Mouse (Mus musculus): ENCODE results near the gene Pla2g2c. TPM values are rescaled to one million over a fixed set of nuclear protein-coding genes. Genes with fewer than 3 reads are reported as not detected.

Pla2g2c gene
- polyA plus RNA-seq, 1 experiment from 2014 or later = 0.51 TPM

DNA sequence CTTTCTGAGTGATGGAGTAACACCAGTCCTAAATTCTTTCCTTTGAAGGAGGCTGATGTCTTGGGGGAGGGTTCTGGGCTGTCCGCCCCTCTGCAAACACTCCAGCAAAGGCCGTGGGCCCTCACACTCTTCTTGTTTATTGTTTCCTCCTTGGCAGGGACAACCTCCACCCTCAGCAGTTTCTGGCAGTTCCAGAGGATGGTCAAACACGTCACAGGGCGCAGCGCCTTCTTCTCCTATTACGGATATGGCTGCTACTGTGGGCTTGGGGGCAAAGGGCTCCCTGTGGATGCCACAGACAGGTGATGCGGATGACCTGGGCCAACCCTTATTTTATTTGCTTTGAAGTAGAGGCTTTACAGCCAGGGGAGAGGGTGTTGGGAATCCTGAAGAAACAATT lies 9.5 kb downstream of the Pla2g2c start:
- Histone ChIP-seq H3K27ac (replicated peaks) (no peak overlapping the region), H3K4me3 (no peak overlapping the region), H3K9me3 (no peaks in the 10 kb centered on the region), H3K9ac (no peak overlapping the region), H3K4me1 (replicated peaks) (peaks cover 15% of the 10 kb centered on the region), H3K27me3 (no peaks in the 10 kb centered on the region), H3K4me2 (no peak overlapping the region), H3K36me3 (no peaks in the 10 kb centered on the region)
- no peak for ATAC-seq (ENCODE audit: low FRiP score, low read depth)
- WGBS = 83% methylated on average over 7 of the region's 7 CpGs

DNA sequence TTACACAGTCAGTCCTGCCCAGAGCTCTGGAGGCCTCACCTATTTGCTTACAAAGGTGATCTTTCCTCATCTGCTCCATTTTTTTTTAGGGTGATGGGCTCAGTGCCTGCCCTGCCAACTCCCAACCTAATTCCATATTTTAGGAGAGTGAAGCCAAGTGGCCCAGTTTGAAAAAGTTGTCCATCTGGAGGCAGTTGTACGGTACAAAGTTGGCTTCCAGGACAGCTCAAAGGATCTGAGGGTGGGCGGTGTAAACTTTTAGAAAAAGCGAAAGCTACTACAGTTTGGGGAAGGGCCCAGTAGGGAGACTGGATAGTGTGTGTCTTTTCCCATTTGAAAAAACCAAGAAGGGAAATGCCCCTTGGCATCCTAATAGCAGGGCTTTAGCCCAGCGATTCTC lies 10.3 kb downstream of the Pla2g2c start:
- H3K27ac ChIP-seq (replicated peaks) = no peak overlapping the region
- H3K4me1 ChIP-seq (replicated peaks) = peaks cover 18% of the 10 kb centered on the region
- no peak overlapping the region for H3K4me2 ChIP-seq
- 94% methylated on average over 4 of the region's 4 CpGs for WGBS
- no peaks in the 10 kb centered on the region for H3K9me3 ChIP-seq
- no peak for ATAC-seq (ENCODE audit: low FRiP score, low read depth)
- H3K4me3 ChIP-seq = no peak overlapping the region
- H3K27me3 ChIP-seq = no peaks in the 10 kb centered on the region
- no peaks in the 10 kb centered on the region for H3K36me3 ChIP-seq
- no peak overlapping the region for H3K9ac ChIP-seq

DNA sequence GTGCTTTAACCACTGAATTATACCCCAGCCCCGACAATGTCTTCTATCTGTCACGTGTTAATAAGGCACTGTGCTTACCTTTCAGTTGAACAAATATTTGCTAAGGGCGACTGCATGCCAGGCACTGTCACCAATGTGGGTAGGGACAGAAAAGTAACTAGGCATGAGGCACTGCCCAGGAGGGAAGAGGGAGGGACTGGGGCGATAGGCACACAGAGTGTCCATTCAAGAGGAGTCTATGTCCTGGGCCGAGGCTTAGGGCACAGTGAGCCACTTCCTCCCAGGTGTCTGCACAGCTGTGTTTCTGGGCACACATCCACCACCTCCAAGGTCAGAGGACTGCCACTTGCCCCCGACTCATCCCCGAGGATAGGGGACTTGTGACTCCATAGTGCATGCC lies 12.4 kb downstream of the Pla2g2c start, which contains the start of gene Ubxn10:
Gene Ubxn10 (minus strand): TSS at position 137 of the 400 bp plus-strand sequence.
- Histone ChIP-seq H3K9me3 (no peaks in the 10 kb centered on the region), H3K4me2 (no peak within 1 kb of the TSS), H3K4me1 (replicated peaks) (peaks cover 18% of the 10 kb centered on the region), H3K4me3 (no peak within 1 kb of the TSS), H3K27me3 (no peaks in the 10 kb centered on the region), H3K36me3 (no peaks in the 10 kb centered on the region), H3K9ac (no peak within 1 kb of the TSS), H3K27ac (replicated peaks) (no peak within 1 kb of the TSS)
- ATAC-seq (ENCODE audit: low FRiP score, low read depth) = no peak
- WGBS = 73% methylated on average over 7 of the region's 7 CpGs

DNA sequence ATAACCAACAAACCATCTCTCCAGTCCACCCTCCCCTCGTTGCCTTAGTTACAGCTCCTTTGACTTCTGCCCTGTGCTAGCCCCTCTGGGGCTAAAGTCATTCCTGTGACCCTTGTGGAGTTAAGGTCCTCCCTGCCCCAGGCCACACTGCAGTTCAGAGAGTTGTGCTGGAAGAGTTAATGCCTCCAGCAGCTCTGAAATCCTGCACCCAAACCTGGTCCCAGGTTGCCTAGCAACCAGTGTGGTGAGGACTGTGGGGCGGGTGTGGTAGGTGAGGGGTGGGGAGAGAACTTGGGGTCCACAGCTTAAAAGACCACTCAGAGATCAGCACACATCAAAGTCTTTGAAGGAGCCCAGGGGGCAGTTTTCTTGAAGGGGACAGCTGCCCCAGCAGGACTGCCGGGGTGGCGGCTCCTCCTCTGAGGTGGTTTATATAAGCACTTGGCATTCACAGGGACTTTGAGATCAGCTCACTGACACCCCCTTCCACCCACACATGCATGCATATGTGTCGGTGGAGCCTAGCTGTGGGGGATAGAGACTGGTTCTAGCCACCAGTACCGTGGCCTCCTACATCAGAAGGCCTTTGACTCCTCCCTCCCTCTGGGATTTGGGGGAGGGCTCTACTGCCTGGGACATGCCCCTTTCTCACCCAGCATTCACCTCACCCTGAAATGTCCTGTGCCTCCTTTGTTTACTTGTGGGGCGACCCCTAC lies 14.7 kb downstream of the Pla2g2c start:
- ATAC-seq (ENCODE audit: low FRiP score, low read depth) = no peak
- Histone ChIP-seq H3K9me3 (no peaks in the 10 kb centered on the region), H3K27me3 (no peaks in the 10 kb centered on the region), H3K4me3 (no peak overlapping the region), H3K36me3 (no peaks in the 10 kb centered on the region), H3K9ac (no peak overlapping the region), H3K4me1 (replicated peaks) (peaks cover 18% of the 10 kb centered on the region), H3K27ac (replicated peaks) (no peak overlapping the region), H3K4me2 (no peak overlapping the region)
- whole genome bisulfite sequencing = 18% methylated on average over 7 of the region's 7 CpGs

DNA sequence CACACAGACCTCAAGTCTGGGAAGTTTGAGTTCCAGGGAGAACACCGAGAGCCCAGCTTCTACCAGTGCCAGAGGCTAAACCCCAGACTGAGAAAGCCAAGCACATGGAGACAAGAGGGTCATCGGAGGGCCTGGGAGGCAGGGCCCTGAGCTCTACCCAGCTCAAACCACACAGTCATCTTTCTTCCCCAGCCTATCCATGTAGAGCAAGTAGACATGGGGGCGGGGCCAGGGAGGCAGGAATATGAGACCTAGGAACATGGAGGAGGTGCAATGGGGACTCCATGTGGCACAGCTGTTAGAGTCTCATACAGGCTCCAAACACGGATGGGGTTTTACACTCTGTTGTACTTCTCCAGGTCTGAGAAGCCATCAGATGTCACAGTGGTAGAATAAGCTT lies 21.3 kb downstream of the Pla2g2c start:
- H3K4me3 ChIP-seq = no peak overlapping the region
- 76% methylated on average over 4 of the region's 4 CpGs for WGBS
- H3K27ac ChIP-seq (replicated peaks) = no peak overlapping the region
- ATAC-seq (ENCODE audit: low FRiP score, low read depth) = no peak
- no peaks in the 10 kb centered on the region for H3K27me3 ChIP-seq
- H3K9me3 ChIP-seq = no peaks in the 10 kb centered on the region
- H3K4me2 ChIP-seq = no peak overlapping the region
- H3K36me3 ChIP-seq = no peaks in the 10 kb centered on the region
- peaks cover 11% of the 10 kb centered on the region for H3K4me1 ChIP-seq (replicated peaks)
- no peak overlapping the region for H3K9ac ChIP-seq

DNA sequence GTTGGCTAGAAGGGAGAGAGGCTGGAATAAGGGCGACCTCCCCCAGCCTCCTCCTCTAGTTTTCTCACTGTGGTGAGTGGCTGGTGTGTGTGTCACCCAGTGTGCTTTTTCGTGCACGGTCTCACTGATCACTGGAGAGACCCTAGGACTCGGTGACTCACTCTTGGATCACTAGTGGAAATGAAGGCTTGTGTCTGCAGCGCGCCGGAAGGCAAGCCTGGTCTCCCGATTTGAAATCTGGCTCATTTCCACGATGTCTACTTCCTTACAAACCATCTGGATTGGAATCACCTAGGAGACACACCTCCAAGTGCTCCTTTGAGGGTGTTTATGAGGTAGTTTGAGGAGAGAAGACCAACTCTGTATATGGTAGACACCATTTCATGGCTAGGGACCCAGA lies 22.3 kb downstream of the Pla2g2c start:
- Histone ChIP-seq H3K36me3 (no peaks in the 10 kb centered on the region), H3K4me1 (replicated peaks) (peaks cover 11% of the 10 kb centered on the region), H3K4me2 (no peak overlapping the region), H3K9ac (no peak overlapping the region), H3K27me3 (no peaks in the 10 kb centered on the region), H3K4me3 (no peak overlapping the region), H3K9me3 (no peaks in the 10 kb centered on the region), H3K27ac (replicated peaks) (no peak overlapping the region)
- ATAC-seq (ENCODE audit: low FRiP score, low read depth) = no peak
- 92% methylated on average over 9 of the region's 9 CpGs for WGBS

DNA sequence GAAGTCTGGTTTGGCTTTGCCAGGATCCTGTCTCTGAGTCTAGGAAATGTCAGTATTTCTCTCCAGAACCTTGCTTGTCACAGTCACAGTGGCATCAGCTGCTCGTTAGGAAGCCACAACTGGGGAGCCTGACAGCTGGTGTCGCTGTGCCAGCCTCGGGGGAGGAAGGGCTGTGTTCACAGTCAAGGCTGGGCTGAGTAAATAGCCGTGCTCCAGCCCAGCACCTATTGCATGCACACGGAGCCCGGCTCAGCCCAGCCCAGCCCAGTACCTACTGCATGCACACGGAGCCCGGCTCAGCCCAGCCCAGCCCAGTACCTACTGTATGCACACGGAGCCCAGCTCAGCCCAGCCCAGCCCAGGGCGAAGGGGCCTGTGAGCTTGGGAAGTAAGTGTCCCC lies 23.3 kb downstream of the Pla2g2c start:
- peak; percentile 64; the same call in 1 of the 2 replicates for ATAC-seq (ENCODE audit: low FRiP score, low read depth)
- WGBS = 47% methylated on average over 10 of the region's 10 CpGs

DNA sequence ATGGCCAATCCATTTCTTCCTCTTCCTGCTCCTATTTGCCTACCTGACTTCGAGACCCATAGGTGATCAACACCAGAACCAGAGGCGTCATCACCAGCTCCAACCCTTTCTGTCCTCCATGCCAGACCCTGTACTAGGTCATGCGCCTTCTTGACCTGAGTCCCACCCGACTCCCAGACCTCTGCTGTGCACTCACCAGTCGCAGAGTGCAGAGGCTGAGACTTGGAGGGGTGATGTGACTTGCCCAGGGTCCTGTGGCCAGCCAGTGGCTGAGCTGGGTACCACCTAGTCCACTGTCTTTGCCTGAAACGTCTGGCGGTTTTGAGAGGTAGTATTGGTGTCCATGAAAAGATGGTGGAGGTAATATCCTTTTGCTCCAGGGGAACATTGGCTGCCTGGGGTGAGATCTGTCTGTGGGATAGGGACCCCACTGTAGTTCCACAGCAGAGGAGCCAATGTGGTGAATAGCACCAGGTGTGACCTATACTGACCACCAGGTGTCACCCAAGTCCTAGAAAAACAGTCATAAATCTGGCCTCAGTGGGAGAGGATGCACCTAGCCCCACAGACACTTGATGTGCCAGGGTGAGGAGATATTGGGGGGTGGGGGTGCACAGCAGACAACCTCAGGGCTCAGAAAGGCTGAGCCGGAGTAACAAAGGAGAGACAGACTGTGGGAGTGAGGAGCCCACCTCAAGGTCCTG lies 23.9 kb downstream of the Pla2g2c start:
- H3K36me3 ChIP-seq = no peaks in the 10 kb centered on the region
- WGBS = 57% methylated on average over 8 of the region's 8 CpGs
- no peak overlapping the region for H3K9ac ChIP-seq
- H3K4me2 ChIP-seq = no peak overlapping the region
- H3K4me1 ChIP-seq (replicated peaks) = peaks cover 11% of the 10 kb centered on the region
- no peak overlapping the region for H3K4me3 ChIP-seq
- no peaks in the 10 kb centered on the region for H3K27me3 ChIP-seq
- H3K27ac ChIP-seq (replicated peaks) = no peak overlapping the region
- H3K9me3 ChIP-seq = no peaks in the 10 kb centered on the region
- peak; percentile 67; the same call in 1 of the 2 replicates for ATAC-seq (ENCODE audit: low FRiP score, low read depth)

More for the DNA sequence above, 23.3 kb downstream of the Pla2g2c start:
- Histone ChIP-seq H3K9ac (no peak overlapping the region), H3K4me3 (no peak overlapping the region), H3K4me2 (no peak overlapping the region), H3K9me3 (no peaks in the 10 kb centered on the region), H3K27me3 (no peaks in the 10 kb centered on the region), H3K36me3 (no peaks in the 10 kb centered on the region), H3K4me1 (replicated peaks) (peaks cover 11% of the 10 kb centered on the region), H3K27ac (replicated peaks) (no peak overlapping the region)

DNA sequence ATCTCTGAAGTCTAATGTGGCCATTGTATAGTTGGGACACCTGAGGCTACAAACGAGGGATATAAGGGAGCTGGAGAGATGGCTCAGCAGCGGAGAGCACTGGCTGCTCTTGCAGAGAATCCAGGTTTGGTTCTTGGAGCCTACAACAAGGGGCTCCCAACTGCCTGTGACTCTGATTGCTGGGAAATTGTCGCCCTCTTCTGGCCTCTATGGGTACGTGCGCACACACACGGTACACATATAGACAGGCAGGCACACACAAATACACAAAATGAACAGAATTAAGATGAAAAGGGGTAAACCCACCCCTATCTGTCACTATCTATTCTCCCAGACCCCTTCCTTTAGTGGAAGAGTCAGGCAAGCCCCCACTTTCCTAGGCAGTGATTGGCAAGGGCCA lies 28.0 kb downstream of the Pla2g2c start:
- no peak overlapping the region for H3K27ac ChIP-seq (replicated peaks)
- H3K36me3 ChIP-seq = no peaks in the 10 kb centered on the region
- no peaks in the 10 kb centered on the region for H3K9me3 ChIP-seq
- no peak for ATAC-seq (ENCODE audit: low FRiP score, low read depth)
- no peaks in the 10 kb centered on the region for H3K27me3 ChIP-seq
- H3K4me1 ChIP-seq (replicated peaks) = peaks cover 20% of the 10 kb centered on the region
- H3K4me2 ChIP-seq = no peak overlapping the region
- WGBS = 95% methylated on average over 6 of the region's 6 CpGs
- no peak overlapping the region for H3K4me3 ChIP-seq
- H3K9ac ChIP-seq = no peak overlapping the region

DNA sequence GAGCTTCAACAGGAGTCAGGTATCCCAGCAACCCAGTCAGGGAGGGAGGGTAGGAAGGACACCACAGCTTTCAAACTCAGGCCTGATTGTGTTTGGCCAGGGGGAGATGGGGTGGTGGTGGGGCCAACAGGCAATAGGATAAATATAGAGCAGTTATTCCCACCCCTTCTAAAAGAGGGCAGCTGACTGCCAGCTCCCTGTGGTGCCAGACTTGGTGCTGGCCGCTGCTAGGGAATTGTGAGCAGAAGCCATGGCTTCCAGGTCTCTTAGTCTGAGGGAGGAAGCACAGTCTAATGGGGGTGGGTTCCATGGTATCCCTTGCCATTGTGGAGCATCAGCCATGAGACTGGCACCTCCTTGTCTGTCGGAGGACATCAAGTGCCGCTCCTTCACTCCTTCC lies 29.0 kb downstream of the Pla2g2c start:
- ATAC-seq (ENCODE audit: low FRiP score, low read depth) = no peak
- Histone ChIP-seq H3K27me3 (no peaks in the 10 kb centered on the region), H3K36me3 (no peaks in the 10 kb centered on the region), H3K9ac (no peak overlapping the region), H3K4me2 (no peak overlapping the region), H3K9me3 (no peaks in the 10 kb centered on the region), H3K27ac (replicated peaks) (no peak overlapping the region), H3K4me1 (replicated peaks) (peaks cover 11% of the 10 kb centered on the region), H3K4me3 (no peak overlapping the region)
- 86% methylated on average over 3 of the region's 3 CpGs for WGBS

DNA sequence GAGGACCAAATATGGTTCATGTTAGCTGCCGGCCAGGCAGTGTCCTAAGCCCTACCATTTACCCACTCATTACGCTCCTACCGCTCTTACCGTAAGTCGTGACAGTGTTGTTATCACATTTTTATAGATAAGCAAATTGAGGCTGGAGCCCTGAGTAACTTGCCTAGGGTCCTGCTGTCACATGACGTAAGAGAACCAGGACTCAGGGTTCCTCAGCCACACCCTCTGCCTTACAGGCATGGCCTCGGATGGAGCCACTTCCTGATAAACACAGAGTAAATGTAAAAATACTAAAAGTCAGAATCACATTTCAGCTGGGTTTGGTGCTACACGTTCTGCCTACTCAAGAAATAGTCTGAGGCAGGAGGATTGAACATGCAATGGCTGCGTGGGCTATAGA lies 29.8 kb downstream of the Pla2g2c start:
- Histone ChIP-seq H3K36me3 (no peaks in the 10 kb centered on the region), H3K27ac (replicated peaks) (no peak overlapping the region), H3K4me3 (no peak overlapping the region), H3K4me1 (replicated peaks) (peaks cover 11% of the 10 kb centered on the region), H3K9me3 (no peaks in the 10 kb centered on the region), H3K4me2 (no peak overlapping the region), H3K27me3 (no peaks in the 10 kb centered on the region), H3K9ac (no peak overlapping the region)
- ATAC-seq (ENCODE audit: low FRiP score, low read depth) = no peak
- 88% methylated on average over 9 of the region's 9 CpGs for WGBS

DNA sequence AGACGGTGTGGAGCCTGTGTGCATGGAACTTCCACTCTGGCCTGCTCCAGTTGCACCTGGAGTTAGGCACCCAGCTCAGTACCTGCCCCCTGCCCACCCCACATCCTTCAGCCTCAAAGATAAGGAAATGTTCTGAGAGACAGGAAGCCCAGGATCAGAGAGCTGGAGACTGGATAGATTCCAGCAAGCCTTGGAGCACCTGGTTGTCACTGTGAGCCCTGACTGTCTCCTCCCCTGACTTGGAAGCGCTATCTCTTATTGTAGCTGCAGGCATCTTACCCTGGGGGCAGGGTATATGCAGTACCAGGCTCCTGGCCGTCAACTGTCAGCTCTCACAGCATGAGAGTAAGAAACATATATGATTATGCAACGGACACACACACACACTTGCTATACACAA lies 30.8 kb downstream of the Pla2g2c start:
- Histone ChIP-seq H3K36me3 (no peaks in the 10 kb centered on the region), H3K4me3 (no peak overlapping the region), H3K4me2 (no peak overlapping the region), H3K4me1 (replicated peaks) (peaks cover 11% of the 10 kb centered on the region), H3K9me3 (no peaks in the 10 kb centered on the region), H3K27ac (replicated peaks) (0 out of 2 replicates have a peak overlapping the region, but pooled peaks have one; percentile 1), H3K9ac (no peak overlapping the region), H3K27me3 (no peaks in the 10 kb centered on the region)
- 52% methylated on average over 4 of the region's 4 CpGs for WGBS
- no peak for ATAC-seq (ENCODE audit: low FRiP score, low read depth)

Measured in hindbrain, embryonic 15.5 days (tissue).